Mouse (Mus musculus): Measurements from ENCODE around the gene Cntnap2. TPM values are rescaled to one million over a fixed set of nuclear protein-coding genes. Genes with fewer than 3 reads are reported as not detected.

The Cntnap2 gene
- total and polyA plus RNA-seq, 3 experiments, result 0.30 to 0.79 (median 0.44) TPM

GRCm38 (mm10) chr6:45345953-45346352 is 286.8 kb downstream of the Cntnap2 start:
- Histone ChIP-seq H3K79me2 (replicated peaks; ENCODE audit: control insufficient read depth, extremely low read depth, insufficient read depth, poor library complexity, severe bottlenecking) (no peaks in the 10 kb centered on the region), H3K4me1 (ENCODE audit: control insufficient read depth in 1 of 2, insufficient read depth in 2 of 2) (no peaks in the 10 kb centered on the region), H3K4me2 (ENCODE audit: insufficient read depth, low read depth, poor library complexity, severe bottlenecking) (no peak overlapping the region), H3K27ac (ENCODE audit: insufficient read depth, low read depth) (no peak overlapping the region), H3K27me3 (replicated peaks) (no peaks in the 10 kb centered on the region), H3K36me3 (replicated peaks in 1 of 2; ENCODE audit: control insufficient read depth in 1 of 2, insufficient read depth in 1 of 2, low read length in 1 of 2) (no peaks in the 10 kb centered on the region), H3K9ac (ENCODE audit: insufficient read depth, low read depth) (no peak overlapping the region), H3K4me3 (replicated peaks in 1 of 3; ENCODE audit: low read depth in 2 of 3, low read length in 2 of 3, poor library complexity in 1 of 3) (no peak overlapping the region), H3K9me3 (replicated peaks; ENCODE audit: low read length) (peaks cover 13% of the 10 kb centered on the region)
- in situ Hi-C loops (cut with MboI; ENCODE audit: low pct_ligation_motif_present, low pct_unique_long_range_greater_than_20kb, low sequenced_read_pairs) (no loop called here), dilution Hi-C loops (cut with MboI; ENCODE audit: extremely low pct_ligation_motif_present, extremely low pct_unique_long_range_greater_than_20kb, low sequenced_read_pairs) (no loop called here)
- DNase-seq (ENCODE audit: extremely low read depth), result no peak
- TF ChIP-seq MAZ (IDR thresholded peaks at IDR 0.05; ENCODE audit: low read depth, low read length) (no peak), MXI1 (IDR thresholded peaks at IDR 0.05; ENCODE audit: low read depth, low read length) (no peak), UBTF (IDR thresholded peaks at IDR 0.05; ENCODE audit: low read depth, low read length) (no peak), MYC (IDR thresholded peaks at IDR 0.05; ENCODE audit: low read depth, low read length) (no peak), E2F4 (IDR thresholded peaks at IDR 0.05; ENCODE audit: insufficient replicate concordance, low read depth, low read length) (no peak), ZMIZ1 (IDR thresholded peaks at IDR 0.05; ENCODE audit: low read depth, low read length) (no peak), PAX5 (IDR thresholded peaks at IDR 0.05; ENCODE audit: low read length) (no peak), MAFK (IDR thresholded peaks at IDR 0.05; ENCODE audit: insufficient replicate concordance, low read length) (no peak), ZKSCAN1 (IDR thresholded peaks at IDR 0.05; ENCODE audit: borderline replicate concordance, low read depth, low read length) (no peak), MAX (IDR thresholded peaks at IDR 0.05; ENCODE audit: low read length) (no peak)

GRCm38 (mm10) chr6:45366442-45366841 is 307.3 kb downstream of the Cntnap2 start:
- no peak for TF ChIP-seq UBTF (IDR thresholded peaks at IDR 0.05; ENCODE audit: low read depth, low read length)
- TF ChIP-seq MXI1 (IDR thresholded peaks at IDR 0.05; ENCODE audit: low read depth, low read length), result no peak
- TF ChIP-seq RAD21 (IDR thresholded peaks at IDR 0.05; ENCODE audit: low read depth, low read length), result no peak
- no peak for TF ChIP-seq POLR2AphosphoS2 (IDR thresholded peaks at IDR 0.05; ENCODE audit: low read depth, low read length)
- TF ChIP-seq HCFC1 (IDR thresholded peaks at IDR 0.05; ENCODE audit: low read depth, low read length), result no peak
- TF ChIP-seq JUN (IDR thresholded peaks at IDR 0.05; ENCODE audit: insufficient read depth, low read depth, low read length), result no peak
- no peak for TF ChIP-seq TBP (conservative IDR thresholded peaks at IDR 0.05; ENCODE audit: low read depth, low read length)
- TF ChIP-seq ELF1 (IDR thresholded peaks at IDR 0.05; ENCODE audit: low read depth, low read length), result no peak
- TF ChIP-seq MYC (IDR thresholded peaks at IDR 0.05; ENCODE audit: low read depth, low read length), result no peak
- no peak for TF ChIP-seq CTCF (conservative IDR thresholded peaks at IDR 0.05 in 1 of 2, IDR thresholded peaks at IDR 0.05 in 1 of 2; ENCODE audit: low read depth in 2 of 2, low read length in 2 of 2)
- no peak for TF ChIP-seq TCF12 (IDR thresholded peaks at IDR 0.05; ENCODE audit: low read depth, low read length)
- TF ChIP-seq ZNF384 (IDR thresholded peaks at IDR 0.05; ENCODE audit: low read depth, low read length), result no peak
- no peak for TF ChIP-seq USF2 (conservative IDR thresholded peaks at IDR 0.05; ENCODE audit: low read depth, low read length)

More at GRCm38 (mm10) chr6:45366442-45366841, 307.3 kb downstream of the Cntnap2 start:
- no peaks in the 10 kb centered on the region for H3K36me3 ChIP-seq (replicated peaks in 1 of 2; ENCODE audit: control insufficient read depth in 1 of 2, insufficient read depth in 1 of 2, low read length in 1 of 2)
- H3K4me1 ChIP-seq (ENCODE audit: control insufficient read depth in 1 of 2, insufficient read depth in 2 of 2), result no peaks in the 10 kb centered on the region
- DNase-seq (ENCODE audit: extremely low read depth), result no peak
- no peak overlapping the region for H3K27ac ChIP-seq (ENCODE audit: insufficient read depth, low read depth)
- H3K79me2 ChIP-seq (replicated peaks; ENCODE audit: control insufficient read depth, extremely low read depth, insufficient read depth, poor library complexity, severe bottlenecking), result no peaks in the 10 kb centered on the region
- H3K9me3 ChIP-seq (replicated peaks; ENCODE audit: low read length), result peaks cover 20% of the 10 kb centered on the region
- H3K9ac ChIP-seq (ENCODE audit: insufficient read depth, low read depth), result no peak overlapping the region
- in situ Hi-C loops (cut with MboI; ENCODE audit: low pct_ligation_motif_present, low pct_unique_long_range_greater_than_20kb, low sequenced_read_pairs), result no loop called here
- no peaks in the 10 kb centered on the region for H3K27me3 ChIP-seq (replicated peaks)
- dilution Hi-C loops (cut with MboI; ENCODE audit: extremely low pct_ligation_motif_present, extremely low pct_unique_long_range_greater_than_20kb, low sequenced_read_pairs), result no loop called here
- no peak overlapping the region for H3K4me2 ChIP-seq (ENCODE audit: insufficient read depth, low read depth, poor library complexity, severe bottlenecking)
- no peak overlapping the region for H3K4me3 ChIP-seq (replicated peaks in 1 of 3; ENCODE audit: low read depth in 2 of 3, low read length in 2 of 3, poor library complexity in 1 of 3)
